Mouse (Mus musculus): ENCODE results near the gene Cluh. TPM values are rescaled to one million over a fixed set of nuclear protein-coding genes. Genes with fewer than 3 reads are reported as not detected.
A peak's percentile ranks its signal among the peaks of the same experiment; 100 is the strongest.

The Cluh gene
- polyA plus RNA-seq, 1 experiment = 51.1 TPM

DNA sequence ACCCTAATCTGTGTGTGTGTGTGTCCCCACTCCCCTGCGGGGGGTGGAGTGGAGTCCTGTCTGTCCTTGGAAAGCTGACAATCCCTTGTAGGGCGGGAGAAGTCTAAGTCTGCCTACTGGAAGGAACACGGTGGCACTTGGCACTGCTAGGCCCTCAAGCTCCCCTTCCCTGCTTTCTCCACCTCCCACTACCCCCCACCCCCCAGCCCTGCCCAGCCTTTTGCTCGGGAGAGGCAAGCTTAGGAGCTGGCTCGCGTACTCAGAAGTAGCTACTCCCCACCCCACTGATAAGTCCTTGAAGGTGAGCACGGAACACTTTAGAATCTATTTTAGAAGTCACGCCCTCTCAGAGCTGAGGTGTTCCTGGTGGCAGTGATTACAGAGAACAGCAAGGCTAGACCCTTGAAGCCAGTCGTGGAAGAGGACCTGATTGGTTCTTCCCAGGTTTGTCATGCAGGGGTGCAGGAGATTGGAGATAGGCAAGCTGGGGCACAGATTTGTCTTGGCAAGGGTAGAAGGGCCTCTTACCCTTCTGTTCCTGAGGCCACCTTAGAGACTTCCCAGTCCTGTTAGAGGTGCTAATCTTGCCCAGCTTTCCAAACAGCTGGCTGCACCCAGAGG lies 10.4 kb upstream of the Cluh start:
- peak overlapping the region; percentile 31 for H3K4me3 ChIP-seq (ENCODE audit: insufficient read depth, low read length)
- TF ChIP-seq CTCF (IDR thresholded peaks at IDR 0.05; ENCODE audit: extremely low read depth, insufficient read depth, low read length) (no peak), POLR2A (IDR thresholded peaks at IDR 0.05; ENCODE audit: extremely low read depth, insufficient read depth, low read length) (no peak)
- H3K4me1 ChIP-seq (ENCODE audit: control insufficient read depth, insufficient read depth, low read length) = peaks cover 5% of the 10 kb centered on the region
- H3K27ac ChIP-seq (ENCODE audit: insufficient read depth, low read length) = peak overlapping the region; percentile 96

GRCm38 (mm10) chr11:74639628-74640027 lies 9.7 kb upstream of the Cluh start:
- TF ChIP-seq POLR2A (IDR thresholded peaks at IDR 0.05; ENCODE audit: extremely low read depth, insufficient read depth, low read length) (no peak), CTCF (IDR thresholded peaks at IDR 0.05; ENCODE audit: extremely low read depth, insufficient read depth, low read length) (no peak)
- Histone ChIP-seq H3K4me1 (ENCODE audit: control insufficient read depth, insufficient read depth, low read length) (peaks cover 5% of the 10 kb centered on the region), H3K27ac (ENCODE audit: insufficient read depth, low read length) (no peak overlapping the region), H3K4me3 (ENCODE audit: insufficient read depth, low read length) (no peak overlapping the region)

DNA sequence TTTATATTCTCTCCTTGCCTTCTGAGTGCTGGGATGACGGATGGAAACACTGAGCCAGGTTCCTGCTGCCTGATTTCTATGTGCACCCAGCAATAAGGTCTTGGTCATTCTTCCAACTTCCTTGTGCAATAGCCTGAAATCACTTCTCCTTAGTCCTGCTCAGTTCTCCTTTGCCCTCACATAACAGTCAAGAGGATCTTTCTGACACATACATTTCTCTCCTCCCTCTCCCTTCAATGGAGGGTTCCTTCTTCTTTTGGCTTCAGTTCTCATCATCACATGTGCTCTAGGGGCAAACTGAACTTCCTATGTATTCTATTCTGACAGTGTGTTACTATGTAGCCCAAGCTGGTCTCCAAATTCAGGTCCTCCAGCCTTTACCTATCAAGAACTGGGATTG lies 1.3 kb upstream of the Cluh start:
- no peak overlapping the region for H3K4me3 ChIP-seq (ENCODE audit: insufficient read depth, low read length)
- H3K27ac ChIP-seq (ENCODE audit: insufficient read depth, low read length) = no peak overlapping the region
- peaks cover 9% of the 10 kb centered on the region for H3K4me1 ChIP-seq (ENCODE audit: control insufficient read depth, insufficient read depth, low read length)
- TF ChIP-seq POLR2A (IDR thresholded peaks at IDR 0.05; ENCODE audit: extremely low read depth, insufficient read depth, low read length) = no peak
- TF ChIP-seq CTCF (IDR thresholded peaks at IDR 0.05; ENCODE audit: extremely low read depth, insufficient read depth, low read length) = no peak

GRCm38 (mm10) chr11:74648676-74649075 lies 619 bp upstream of the Cluh start:
- H3K27ac ChIP-seq (ENCODE audit: insufficient read depth, low read length) = peak overlapping the region; percentile 90
- TF ChIP-seq POLR2A (IDR thresholded peaks at IDR 0.05; ENCODE audit: extremely low read depth, insufficient read depth, low read length) (no peak), CTCF (IDR thresholded peaks at IDR 0.05; ENCODE audit: extremely low read depth, insufficient read depth, low read length) (no peak)
- peak overlapping the region; percentile 62 for H3K4me3 ChIP-seq (ENCODE audit: insufficient read depth, low read length)
- peaks cover 9% of the 10 kb centered on the region for H3K4me1 ChIP-seq (ENCODE audit: control insufficient read depth, insufficient read depth, low read length)

DNA sequence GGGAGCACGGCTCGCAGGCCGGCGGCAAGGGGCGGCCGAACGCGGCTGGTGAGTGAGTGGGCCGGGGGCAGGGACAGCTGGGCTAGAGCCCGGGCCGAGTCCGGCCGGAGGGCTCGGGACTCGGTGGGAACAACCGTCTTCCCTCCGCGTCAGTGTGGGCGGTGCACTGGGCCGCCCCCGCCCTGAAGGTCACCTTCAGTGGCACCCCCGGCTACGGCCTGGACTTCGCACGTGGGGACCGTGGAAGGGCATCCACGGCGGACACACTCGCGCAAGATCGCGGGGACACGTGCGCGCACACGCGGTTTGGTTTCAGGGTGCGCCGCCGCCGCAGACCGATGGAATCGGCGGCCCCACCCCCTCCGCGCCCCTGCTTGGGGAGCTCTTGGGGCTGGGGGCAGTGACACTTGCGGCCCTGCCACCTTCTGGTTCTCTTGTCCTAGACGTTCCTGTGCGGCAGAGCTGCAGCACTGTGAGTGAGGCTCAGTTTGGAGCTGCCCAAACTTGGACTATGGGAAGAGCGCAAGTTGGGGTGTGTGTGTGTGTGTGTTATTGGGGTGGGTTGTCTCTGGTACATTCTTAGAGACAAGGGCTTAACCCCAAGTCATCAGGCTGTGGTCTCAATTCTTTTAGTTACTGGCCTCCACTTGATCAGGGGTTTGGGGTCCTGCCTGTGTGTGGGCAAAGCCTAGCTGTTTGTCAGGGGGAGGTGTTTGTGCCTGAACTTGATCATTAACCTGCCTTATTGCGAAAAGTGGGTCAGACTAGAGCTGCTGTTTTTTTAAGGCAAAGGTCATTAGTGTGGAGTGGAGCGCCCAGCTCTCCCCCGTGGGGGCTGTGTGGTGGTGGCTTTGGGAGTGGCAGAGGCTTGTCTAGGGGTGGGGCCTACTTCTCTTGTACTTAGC lies 604 bp downstream of the Cluh start:
- TF ChIP-seq CTCF (IDR thresholded peaks at IDR 0.05; ENCODE audit: extremely low read depth, insufficient read depth, low read length) (no peak), POLR2A (IDR thresholded peaks at IDR 0.05; ENCODE audit: extremely low read depth, insufficient read depth, low read length) (no peak)
- H3K4me3 ChIP-seq (ENCODE audit: insufficient read depth, low read length) = peak overlapping the region; percentile 62
- peaks cover 9% of the 10 kb centered on the region for H3K4me1 ChIP-seq (ENCODE audit: control insufficient read depth, insufficient read depth, low read length)
- peak overlapping the region; percentile 37; the same call in 1 of the 2 replicates for H3K27ac ChIP-seq (ENCODE audit: insufficient read depth, low read length)

DNA sequence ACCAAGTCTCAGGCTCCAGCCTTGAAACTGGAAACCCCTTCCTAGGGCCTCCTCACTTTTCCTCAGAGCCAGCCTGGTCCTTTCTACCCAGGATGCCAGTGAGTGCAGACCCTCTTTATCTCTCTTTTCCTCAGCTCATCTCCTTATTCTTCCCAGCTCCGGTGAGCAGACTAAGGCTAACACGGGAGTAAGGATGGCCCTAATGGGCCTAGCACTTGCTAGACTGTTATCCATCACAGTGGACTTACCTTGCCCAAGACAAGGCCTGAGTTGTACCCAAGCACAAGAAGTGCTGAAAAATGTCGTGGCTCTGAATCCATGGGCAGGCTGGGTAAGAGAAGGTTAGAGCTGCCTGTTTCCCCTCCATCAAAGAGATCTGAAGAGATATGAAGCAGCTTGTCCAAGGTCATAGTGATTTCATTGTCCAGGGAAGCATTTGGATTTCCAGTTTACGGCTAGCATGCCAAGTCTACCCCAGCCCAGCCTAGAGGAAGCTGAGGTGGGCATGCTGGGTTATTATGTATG lies 1.3 kb downstream of the Cluh start:
- TF ChIP-seq CTCF (IDR thresholded peaks at IDR 0.05; ENCODE audit: extremely low read depth, insufficient read depth, low read length) = no peak
- no peak for TF ChIP-seq POLR2A (IDR thresholded peaks at IDR 0.05; ENCODE audit: extremely low read depth, insufficient read depth, low read length)
- Histone ChIP-seq H3K27ac (ENCODE audit: insufficient read depth, low read length) (no peak overlapping the region), H3K4me1 (ENCODE audit: control insufficient read depth, insufficient read depth, low read length) (peaks cover 11% of the 10 kb centered on the region), H3K4me3 (ENCODE audit: insufficient read depth, low read length) (peak overlapping the region; percentile 62)

DNA sequence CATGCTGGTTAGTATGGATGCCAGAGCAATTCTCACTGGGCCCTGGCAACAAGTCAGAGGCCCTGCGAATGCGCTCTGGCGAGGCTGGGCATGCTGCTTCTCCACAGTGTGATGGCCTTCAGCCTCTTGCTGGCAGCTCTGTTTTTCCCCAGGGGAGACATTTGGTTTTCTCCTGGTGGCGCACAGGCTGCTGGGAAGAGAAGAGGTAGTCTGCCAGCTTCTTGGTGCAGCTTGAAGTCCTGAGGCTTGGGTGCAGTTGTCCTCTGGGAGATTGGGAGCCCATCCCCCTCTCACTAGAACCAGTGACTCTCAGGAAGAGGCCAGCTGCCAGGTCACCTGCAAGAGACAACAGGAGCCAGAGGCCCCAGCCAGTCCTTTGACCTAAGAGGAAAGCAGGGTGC lies 3.5 kb downstream of the Cluh start:
- Histone ChIP-seq H3K27ac (ENCODE audit: insufficient read depth, low read length) (peak overlapping the region; percentile 45), H3K4me3 (ENCODE audit: insufficient read depth, low read length) (no peak overlapping the region), H3K4me1 (ENCODE audit: control insufficient read depth, insufficient read depth, low read length) (peaks cover 12% of the 10 kb centered on the region)
- TF ChIP-seq POLR2A (IDR thresholded peaks at IDR 0.05; ENCODE audit: extremely low read depth, insufficient read depth, low read length) = no peak
- no peak for TF ChIP-seq CTCF (IDR thresholded peaks at IDR 0.05; ENCODE audit: extremely low read depth, insufficient read depth, low read length)

GRCm38 (mm10) chr11:74653385-74653784 lies 4.1 kb downstream of the Cluh start:
- H3K27ac ChIP-seq (ENCODE audit: insufficient read depth, low read length) = peak overlapping the region; percentile 45; the same call in 1 of the 2 replicates
- TF ChIP-seq CTCF (IDR thresholded peaks at IDR 0.05; ENCODE audit: extremely low read depth, insufficient read depth, low read length) = no peak
- no peak for TF ChIP-seq POLR2A (IDR thresholded peaks at IDR 0.05; ENCODE audit: extremely low read depth, insufficient read depth, low read length)
- H3K4me3 ChIP-seq (ENCODE audit: insufficient read depth, low read length) = no peak overlapping the region
- H3K4me1 ChIP-seq (ENCODE audit: control insufficient read depth, insufficient read depth, low read length) = peaks cover 12% of the 10 kb centered on the region

- Histone ChIP-seq H3K4me1 (ENCODE audit: control insufficient read depth, insufficient read depth, low read length) (peaks cover 10% of the 10 kb centered on the region), H3K4me3 (ENCODE audit: insufficient read depth, low read length) (no peak overlapping the region), H3K27ac (ENCODE audit: insufficient read depth, low read length) (no peak overlapping the region)
- TF ChIP-seq CTCF (IDR thresholded peaks at IDR 0.05; ENCODE audit: extremely low read depth, insufficient read depth, low read length) = no peak
- no peak for TF ChIP-seq POLR2A (IDR thresholded peaks at IDR 0.05; ENCODE audit: extremely low read depth, insufficient read depth, low read length)
These were observed 6.6 kb downstream of the Cluh start for GRCm38 (mm10) chr11:74655941-74656340.

All from cortical plate, adult 2 months (tissue).